Mouse (Mus musculus) CH12.LX (cell line): ENCODE data around the gene Minpp1.

Experiments
- CTCF ChIP-seq, 2 experiments: IDR thresholded peaks in 1 of 2; conservative IDR thresholded peaks in 1 of 2; 2 replicates each; pipeline ENCODE4 v1.5.1; 2011 to 2012; ENCODE audit warnings: low read depth in 2 of 2, low read length in 2 of 2, improper control_type of control experiment in 1 of 2, inconsistent platforms in 1 of 2, mild to moderate bottlenecking in 1 of 2, moderate library complexity in 1 of 2
- ETS1 ChIP-seq: conservative IDR thresholded peaks from 2 replicates; pipeline ENCODE4 v1.6.1; 2012; ENCODE audit warnings: low read depth, mild to moderate bottlenecking, inconsistent platforms, low read length, improper control_type of control experiment, moderate library complexity
- HCFC1 ChIP-seq: IDR thresholded peaks from 2 replicates; pipeline ENCODE4 v1.6.1; 2012; ENCODE audit warnings: low read depth, mild to moderate bottlenecking, inconsistent platforms, low read length, improper control_type of control experiment
- NRF1 ChIP-seq: IDR thresholded peaks from 2 replicates; pipeline ENCODE4 v1.6.1; 2014; ENCODE audit warnings: low read depth, mild to moderate bottlenecking, inconsistent platforms, low read length, improper control_type of control experiment, moderate library complexity

GRCm38 (mm10) chr19:32484941-32485660 lies 468 bp upstream of the Minpp1 start:
- TF ChIP-seq NRF1 = no peak
- no peak for TF ChIP-seq CTCF (conservative IDR thresholded peaks at IDR 0.05 in 1 of 2, IDR thresholded peaks at IDR 0.05 in 1 of 2; ENCODE audit: low read depth in 2 of 2, low read length in 2 of 2)
- TF ChIP-seq HCFC1 = no peak
- TF ChIP-seq ETS1 = no peak
